Mouse (Mus musculus): ENCODE measurements around the gene Rybp.

GRCm38 (mm10) chr6:100213596-100213995 is 73.7 kb downstream of the Rybp start:
- no peak for TF ChIP-seq CTCF (IDR thresholded peaks at IDR 0.05; ENCODE audit: low read depth, low read length)
- no peak for TF ChIP-seq POLR2A (IDR thresholded peaks at IDR 0.05; ENCODE audit: borderline replicate concordance, low read depth, low read length)

All from bone marrow macrophage, adult 2 months (primary cell).